Mouse (Mus musculus): Measurements from ENCODE around the gene Rilpl1.
A peak's percentile ranks its signal among the peaks of the same experiment; 100 is the strongest.

Rilpl1 gene

DNA sequence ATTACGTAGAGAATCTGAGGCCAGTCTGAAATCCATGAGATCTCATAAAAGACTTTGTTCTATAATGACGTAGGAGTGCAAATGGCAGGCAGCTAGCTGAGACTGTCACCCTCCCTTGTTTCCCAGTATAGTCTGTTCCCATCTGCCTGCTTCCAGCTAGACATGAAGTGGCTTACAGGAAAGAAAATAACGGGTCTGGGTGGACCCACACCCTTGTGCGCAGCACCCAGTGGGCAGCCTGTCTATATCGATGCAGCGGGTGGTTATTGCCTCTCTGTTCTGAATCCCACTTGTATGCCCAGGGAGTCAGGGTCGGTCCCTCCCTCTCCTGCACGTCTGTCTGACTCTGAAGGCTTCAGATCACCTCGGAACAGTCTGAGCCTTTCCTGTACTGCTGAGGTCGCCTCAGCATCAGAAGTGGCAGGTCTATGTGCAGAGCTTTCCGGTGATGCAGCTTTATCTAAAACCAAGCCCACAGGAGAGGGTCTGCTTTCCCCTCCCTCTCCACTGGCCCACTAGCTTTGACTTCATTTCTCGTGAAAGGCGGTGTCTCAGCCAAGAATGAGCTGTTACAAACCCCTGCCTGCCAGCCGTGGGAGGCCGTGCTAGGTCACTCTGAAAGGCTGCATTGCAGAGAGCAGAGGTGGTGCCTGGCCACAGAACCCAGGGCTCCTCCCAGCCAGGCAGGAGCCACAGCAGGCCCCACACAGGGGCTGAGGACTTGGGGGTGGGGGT is 78.5 kb downstream of the Rilpl1 start:
- DNase-seq (ENCODE audit: low spot score): no peak

DNA sequence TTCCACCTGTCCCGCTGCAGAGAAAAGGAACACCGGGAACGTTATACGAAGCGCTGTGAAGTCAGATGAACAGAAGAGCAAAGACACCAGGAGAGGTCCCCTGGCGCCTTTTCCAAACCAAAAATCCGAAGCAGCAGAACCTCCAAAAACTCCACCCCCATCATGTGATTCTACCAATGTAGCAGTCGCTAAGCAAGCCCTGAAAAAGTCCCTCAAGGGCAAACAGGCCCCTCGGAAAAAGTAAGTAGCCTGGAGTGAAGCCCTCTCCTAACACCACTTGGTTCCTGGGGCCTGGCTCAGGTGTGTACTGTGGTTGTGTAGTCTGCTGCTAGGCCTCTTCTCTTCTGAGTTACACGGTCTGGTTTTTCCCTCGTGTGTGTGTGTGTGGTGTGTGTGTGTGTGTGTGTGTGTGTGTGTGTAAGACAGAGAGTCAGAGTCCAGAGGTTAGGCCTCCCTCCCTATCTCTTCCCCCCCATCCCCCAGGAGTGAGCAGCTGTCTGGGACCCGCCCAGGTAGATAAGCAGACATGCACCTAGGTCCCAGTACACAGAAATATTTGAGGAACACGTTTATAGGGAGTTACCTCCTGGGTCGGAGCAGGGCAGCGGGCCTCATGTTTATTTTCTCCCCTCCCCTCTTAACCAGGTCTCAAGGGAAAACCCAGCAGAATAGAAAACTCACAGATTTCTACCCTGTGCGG is 80.4 kb downstream of the Rilpl1 start:
- no peak for DNase-seq (ENCODE audit: low spot score)

DNA sequence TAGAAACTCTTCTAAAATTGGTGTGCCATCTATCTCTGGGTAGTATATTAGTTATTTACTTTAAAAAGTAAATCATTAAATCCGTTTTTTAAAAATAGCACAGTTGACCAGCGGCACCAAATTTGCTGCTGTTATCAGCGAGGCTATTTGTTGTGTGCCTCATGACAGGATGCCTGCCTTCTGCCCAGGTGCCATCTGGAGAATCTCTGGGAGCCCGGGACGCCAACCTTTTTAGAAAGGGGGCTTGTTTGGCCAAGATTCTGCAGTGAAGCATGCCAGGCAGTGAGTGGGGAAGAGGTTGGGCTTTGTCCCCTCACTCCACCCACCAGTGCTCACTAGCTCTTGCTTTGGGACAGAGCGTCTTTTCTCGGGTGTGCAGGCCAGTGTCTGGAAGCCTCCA is 81.1 kb downstream of the Rilpl1 start:
- DNase-seq (ENCODE audit: low spot score): no peak

DNA sequence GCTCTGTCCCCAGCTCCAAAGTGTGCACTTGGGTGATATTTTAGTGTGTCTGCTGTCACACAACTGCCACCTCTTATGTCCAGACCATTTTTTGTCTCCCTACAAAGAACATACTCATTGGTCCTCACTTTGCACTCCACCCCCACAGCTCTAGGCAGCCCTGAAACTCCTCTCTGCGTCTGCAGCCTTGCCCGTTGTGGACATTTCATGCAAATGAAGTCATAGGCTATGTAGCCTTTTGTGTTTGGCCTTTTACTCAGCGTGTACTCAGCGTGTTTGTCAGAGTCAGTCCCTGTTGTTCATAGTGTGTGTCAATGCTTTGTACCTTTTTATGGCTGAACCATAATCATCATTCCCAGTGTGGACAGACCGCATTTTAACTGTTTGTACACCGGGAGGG is 81.7 kb downstream of the Rilpl1 start:
- no peak for DNase-seq (ENCODE audit: low spot score)

DNA sequence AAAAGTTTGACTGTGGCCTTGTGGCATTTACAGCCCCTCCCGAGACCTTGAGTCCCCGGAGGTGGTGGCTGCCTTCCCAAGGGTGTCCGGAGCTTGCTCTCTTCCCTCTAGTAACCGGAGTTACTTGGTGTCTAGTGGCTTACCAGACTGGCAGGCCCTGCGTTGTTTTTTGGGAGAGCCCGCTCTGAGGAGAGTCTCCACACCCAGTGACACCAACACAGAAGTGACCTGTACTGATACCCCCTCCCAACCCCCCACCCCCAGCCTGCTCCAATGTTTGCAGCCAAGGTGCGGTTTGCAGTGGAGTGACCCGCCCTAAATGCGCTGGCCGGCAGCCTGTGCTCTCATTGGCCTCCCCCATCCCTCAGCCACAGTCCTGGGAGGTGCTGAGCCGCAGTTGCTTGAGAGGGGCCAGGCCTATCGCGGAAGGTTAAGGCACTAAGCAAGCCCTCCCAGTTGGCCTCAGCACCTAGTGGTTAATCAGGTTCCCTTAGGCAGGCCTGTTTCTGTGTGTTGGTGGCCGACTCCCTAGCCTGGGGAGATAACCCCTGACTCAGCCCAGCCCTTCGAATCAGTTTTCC is 84.8 kb downstream of the Rilpl1 start:
- peak; percentile 67 for DNase-seq (ENCODE audit: low spot score)

DNA sequence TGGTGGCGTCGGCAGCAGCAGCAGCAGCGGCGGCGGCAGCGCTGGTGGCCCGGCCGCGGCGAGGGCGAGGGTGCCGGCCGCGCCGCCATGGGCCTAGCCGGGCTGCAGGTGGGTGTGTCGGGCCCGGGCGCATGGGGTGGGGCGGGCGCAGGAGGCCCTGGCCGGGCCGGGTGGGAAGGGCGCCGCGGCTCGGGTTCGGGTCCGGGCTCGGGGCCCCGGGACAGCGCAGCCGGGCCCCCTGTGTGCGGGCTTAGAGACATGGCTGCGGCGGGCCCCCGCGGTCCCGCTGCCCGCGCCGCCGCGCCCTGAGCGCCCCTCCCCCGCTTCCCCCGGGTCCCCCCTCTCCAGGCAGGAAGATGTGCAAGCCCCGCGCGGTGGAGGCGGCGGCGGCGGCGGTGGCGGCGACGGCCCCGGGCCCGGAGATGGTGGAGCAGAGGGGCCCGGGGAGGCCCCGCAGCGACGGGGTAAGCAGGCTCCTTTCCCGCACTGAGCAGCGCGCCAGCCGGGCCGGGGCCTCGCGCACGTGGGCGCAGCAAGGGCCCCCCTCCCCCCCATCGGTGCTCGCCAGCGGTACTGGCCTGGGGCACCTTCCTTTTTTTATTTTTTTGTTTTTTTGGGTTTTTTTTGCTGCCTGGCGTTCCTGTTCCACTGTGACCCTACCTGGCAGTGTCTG is 85.4 kb downstream of the Rilpl1 start:
- DNase-seq (ENCODE audit: low spot score): peak; percentile 63

DNA sequence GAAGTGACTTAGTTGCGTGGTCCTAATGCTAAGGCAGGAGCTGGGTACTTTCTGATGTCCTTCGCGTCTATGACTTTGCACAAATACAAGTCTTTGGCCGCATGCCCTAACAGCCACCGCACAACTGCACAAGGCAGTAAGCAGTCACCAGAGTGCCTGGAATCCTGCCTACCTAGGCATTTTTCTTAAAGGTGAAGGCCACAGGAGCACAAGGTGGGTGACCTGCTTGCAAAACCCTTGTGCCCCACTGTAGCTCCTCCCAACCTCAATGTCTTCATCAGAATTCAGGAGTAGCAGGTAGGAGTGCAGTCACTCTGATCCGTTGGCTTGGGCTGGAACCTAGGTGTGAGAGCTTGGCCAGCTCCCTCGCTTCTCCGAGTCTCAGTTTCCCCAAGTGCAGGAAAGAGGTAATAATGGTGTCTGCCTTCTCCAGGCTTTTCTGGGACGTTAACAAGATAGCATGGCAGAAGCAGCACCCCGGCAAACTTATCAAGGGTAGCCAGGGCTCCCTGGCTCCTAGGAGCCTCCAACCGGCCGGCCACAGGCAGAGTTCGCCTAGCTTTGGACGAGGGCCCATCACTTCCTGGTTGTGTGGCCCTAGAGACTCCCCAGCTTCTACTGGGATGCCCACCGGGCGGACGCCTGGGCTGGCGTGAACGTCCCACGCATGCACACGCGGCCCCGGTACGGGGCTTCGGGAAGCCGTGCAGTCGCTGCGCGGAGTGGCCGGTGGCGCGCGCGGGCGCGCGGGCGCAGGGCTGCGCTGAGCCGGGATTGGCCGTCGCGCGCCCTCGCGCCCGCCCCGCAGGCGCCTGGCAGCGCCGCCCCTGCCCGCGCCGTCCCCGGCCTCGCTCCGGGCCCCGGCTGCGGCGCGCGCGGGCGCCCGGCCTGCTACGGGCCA is 86.3 kb downstream of the Rilpl1 start:
- DNase-seq (ENCODE audit: low spot score): peak; percentile 81

DNA sequence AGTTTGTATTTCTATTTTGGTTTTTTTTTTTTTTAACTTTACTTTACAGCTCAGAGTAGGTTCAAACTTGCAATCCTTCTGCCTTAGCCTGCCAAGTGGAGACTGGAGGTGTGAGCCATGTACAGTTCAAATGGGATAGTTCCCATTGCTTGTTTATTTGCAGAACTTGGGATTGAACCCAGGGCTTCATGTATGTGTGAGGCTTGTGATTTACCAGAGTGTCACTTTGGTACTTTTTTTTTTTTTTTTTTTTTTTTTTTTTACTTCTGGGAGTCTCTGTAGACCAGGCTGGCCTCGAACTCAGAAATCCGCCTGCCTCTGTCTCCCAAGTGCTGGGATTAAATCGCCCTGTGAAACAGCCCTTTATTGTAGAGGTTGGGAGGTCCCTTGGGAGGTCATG is 87.0 kb downstream of the Rilpl1 start:
- no peak for DNase-seq (ENCODE audit: low spot score)
